Mouse (Mus musculus) brain, embryonic 14.5 days (tissue): ENCODE results near the gene Cypt15. TPM values are rescaled to one million over a fixed set of nuclear protein-coding genes. Genes with fewer than 3 reads are reported as not detected.
"Not testable (repeated sequence)": the region's sequence is repeated elsewhere in the genome, so short reads cannot be mapped to it uniquely, and the experiment has no call there.

Source experiments
- DNase-seq: peaks from one replicate; pipeline ENCODE4 v3.0.0-alpha.2; 2011; ENCODE audit warnings: low read depth
- CTCF ChIP-seq: fragments of 200-500 bp; IDR thresholded peaks from 2 replicates; pipeline ENCODE4 v1.5.1; 2012; ENCODE audit warnings: inconsistent platforms, mild to moderate bottlenecking, moderate library complexity, borderline replicate concordance; ENCODE audit not compliant: insufficient read depth, insufficient read length; ENCODE audit errors: extremely low read depth
- POLR2A ChIP-seq: fragments of 200-500 bp; IDR thresholded peaks from 2 replicates; pipeline ENCODE4 v1.6.1; 2012; ENCODE audit warnings: mild to moderate bottlenecking, inconsistent platforms, borderline replicate concordance; ENCODE audit not compliant: poor library complexity, insufficient read depth, insufficient read length, severe bottlenecking; ENCODE audit errors: extremely low read depth
- polyA plus RNA-seq: library from polyadenylated mRNA; depleted of rRNA; stranded (reverse); fragments of >200 nt; gene quantifications from 2 replicates; pipeline ENCODE4 v1.2.3, GENCODE M21; 2012; rRNA removed

Cypt15 gene
- polyA plus RNA-seq: not detected in 2 replicates

- not testable (repeated sequence) for DNase-seq
Observed at GRCm38 (mm10) chrX:39345967-39346366, at the start of gene Cypt15. Gene Cypt15, plus strand, starts transcription at chrX:39346267.

GRCm38 (mm10) chrX:39370932-39371331, 24.9 kb downstream of the Cypt15 start:
- no peak for TF ChIP-seq CTCF
- TF ChIP-seq POLR2A: no peak
- DNase-seq: no peak

GRCm38 (mm10) chrX:39378830-39379229, 32.8 kb downstream of the Cypt15 start:
- no peak for DNase-seq
- no peak for TF ChIP-seq CTCF
- TF ChIP-seq POLR2A: no peak

GRCm38 (mm10) chrX:39383806-39384205, 37.7 kb downstream of the Cypt15 start:
- DNase-seq: no peak
- TF ChIP-seq CTCF: no peak
- TF ChIP-seq POLR2A: no peak
